Mouse (Mus musculus): ENCODE measurements at regions not wholly inside any gene's neighbourhood (a gene's known extent, or its start where the extent isn't known, plus 50 kb on each side); places are given as distances from the start of the nearest gene placed in this dataset.

GRCm38 (mm10) chr2:134703067-134703466 lies 59.1 kb upstream of the Tmx4 start:
- no peaks in the 10 kb centered on the region for H3K36me3 ChIP-seq (replicated peaks; ENCODE audit: insufficient read depth, low read length)
- ATAC-seq, result no peak
- no peak for DNase-seq
- no peak overlapping the region for H3K4me3 ChIP-seq (ENCODE audit: low read depth, low read length)
- 66% methylated on average over 2 of the region's 2 CpGs for WGBS (ENCODE audit: insufficient replicate concordance)
- H3K9ac ChIP-seq (replicated peaks), result no peak overlapping the region
- no peak overlapping the region for H3K4me2 ChIP-seq (ENCODE audit: low read depth, low read length)
- no peaks in the 10 kb centered on the region for H3K27me3 ChIP-seq (ENCODE audit: insufficient read depth, low read length)
- H3K27ac ChIP-seq (ENCODE audit: low read depth), result no peak overlapping the region
- no peak for TF ChIP-seq CTCF (IDR thresholded peaks at IDR 0.05; ENCODE audit: low read depth)
- H3K4me1 ChIP-seq (ENCODE audit: insufficient read depth), result no peaks in the 10 kb centered on the region
- no peaks in the 10 kb centered on the region; the same call in 1 of the 2 replicates for H3K9me3 ChIP-seq (ENCODE audit: low read length)

GRCm38 (mm10) chr2:134697424-134697823 lies 53.5 kb upstream of the Tmx4 start:
- H3K4me2 ChIP-seq (ENCODE audit: low read depth, low read length), result no peak overlapping the region
- no peak overlapping the region for H3K27ac ChIP-seq (ENCODE audit: low read depth)
- no peaks in the 10 kb centered on the region for H3K27me3 ChIP-seq (ENCODE audit: insufficient read depth, low read length)
- no peak for DNase-seq
- H3K36me3 ChIP-seq (replicated peaks; ENCODE audit: insufficient read depth, low read length), result no peaks in the 10 kb centered on the region
- H3K4me1 ChIP-seq (ENCODE audit: insufficient read depth), result no peaks in the 10 kb centered on the region
- H3K9me3 ChIP-seq (ENCODE audit: low read length), result no peaks in the 10 kb centered on the region; the same call in 1 of the 2 replicates
- TF ChIP-seq CTCF (IDR thresholded peaks at IDR 0.05; ENCODE audit: low read depth) (no peak), EP300 (IDR thresholded peaks at IDR 0.05; ENCODE audit: low read depth) (no peak)
- WGBS (ENCODE audit: insufficient replicate concordance), result 59% methylated on average over 2 of the region's 2 CpGs
- no peak overlapping the region for H3K4me3 ChIP-seq (ENCODE audit: low read depth, low read length)
- ATAC-seq, result no peak
- no peak overlapping the region for H3K9ac ChIP-seq (replicated peaks)

GRCm38 (mm10) chr2:134696394-134696793 lies 52.4 kb upstream of the Tmx4 start:
- DNase-seq (no peak), ATAC-seq (no peak)
- no peak overlapping the region for H3K27ac ChIP-seq (ENCODE audit: low read depth)
- TF ChIP-seq EP300 (IDR thresholded peaks at IDR 0.05; ENCODE audit: low read depth) (no peak), CTCF (IDR thresholded peaks at IDR 0.05; ENCODE audit: low read depth) (no peak)
- no peaks in the 10 kb centered on the region for H3K27me3 ChIP-seq (ENCODE audit: insufficient read depth, low read length)
- no peak overlapping the region for H3K4me3 ChIP-seq (ENCODE audit: low read depth, low read length)
- no peaks in the 10 kb centered on the region for H3K4me1 ChIP-seq (ENCODE audit: insufficient read depth)
- H3K9ac ChIP-seq (replicated peaks), result no peak overlapping the region
- no peak overlapping the region for H3K4me2 ChIP-seq (ENCODE audit: low read depth, low read length)
- 73% methylated on average over 2 of the region's 2 CpGs for WGBS (ENCODE audit: insufficient replicate concordance)
- H3K9me3 ChIP-seq (ENCODE audit: low read length), result no peaks in the 10 kb centered on the region; the same call in 1 of the 2 replicates
- H3K36me3 ChIP-seq (replicated peaks; ENCODE audit: insufficient read depth, low read length), result no peaks in the 10 kb centered on the region

Measured in liver, postnatal 0 days (tissue).